Mouse (Mus musculus) intestine, embryonic 16.5 days (tissue): Measurements from ENCODE around the gene Ccl22. TPM values are rescaled to one million over a fixed set of nuclear protein-coding genes. Genes with fewer than 3 reads are reported as not detected.
A peak's percentile ranks its signal among the peaks of the same experiment; 100 is the strongest.

Experiments used
- ATAC-seq: fragments of 200-750 bp; cut with Nextera tagmentation; 2 replicates; pipeline ENCODE4 v1.8.0; 2017; ENCODE audit warnings: moderate TSS enrichment, moderate library complexity
- H3K27ac ChIP-seq: fragments of 300-500 bp; sonication (generic); 2 replicates; pipeline ENCODE4 v1.5.1; 2014; ENCODE audit warnings: mild to moderate bottlenecking, low read length
- H3K27me3 ChIP-seq: fragments of 300-500 bp; sonication (generic); replicated peaks from 2 replicates; pipeline ENCODE4 v1.6.1; 2014; ENCODE audit warnings: low read length, control low read depth, mixed read lengths; ENCODE audit not compliant: control insufficient read depth, insufficient read depth
- H3K36me3 ChIP-seq: fragments of 300-500 bp; sonication (generic); 2 replicates; pipeline ENCODE4 v1.6.1; 2014; ENCODE audit warnings: low read length, control low read depth; ENCODE audit not compliant: control insufficient read depth, insufficient read depth
- H3K4me1 ChIP-seq: fragments of 300-500 bp; sonication (generic); 2 replicates; pipeline ENCODE4 v1.6.1; 2014; ENCODE audit warnings: low read length, control low read depth, mixed read lengths; ENCODE audit not compliant: control insufficient read depth, insufficient read depth
- H3K4me2 ChIP-seq: fragments of 300-500 bp; sonication (generic); 2 replicates; pipeline ENCODE4 v1.6.1; 2014; ENCODE audit warnings: low read depth, low read length, control low read depth
- H3K4me3 ChIP-seq: fragments of 300-500 bp; sonication (generic); 2 replicates; pipeline ENCODE4 v1.5.1; 2014; ENCODE audit warnings: mild to moderate bottlenecking, low read length
- H3K9ac ChIP-seq: fragments of 300-500 bp; sonication (generic); 2 replicates; pipeline ENCODE4 v1.6.1; 2014; ENCODE audit warnings: low read depth, low read length
- H3K9me3 ChIP-seq: fragments of 300-500 bp; sonication (generic); 2 replicates; pipeline ENCODE4 v1.6.1; 2016; ENCODE audit warnings: low read length, control low read depth; ENCODE audit not compliant: control insufficient read depth
- WGBS: fragments of 180-500 bp; shearing (Covaris S2); extraction: QIAGEN DNeasy Blood & Tissue Kit; methylation state at CpG from one replicate; pipeline ENCODE4 v1.1.7; 2014; 5-methylcytosine and 5-hydroxymethylcytosine counted together
- polyA plus RNA-seq: library from polyadenylated mRNA; unstranded; fragments of >200 nt; fragmentation: Nextera tagmentation; extraction: Ambion mirVana; gene quantifications from 2 replicates; pipeline ENCODE4 v1.2.1, GENCODE M21; 2015

The Ccl22 gene
- polyA plus RNA-seq, 1 experiment from 2014 or later = 0.10 TPM

DNA sequence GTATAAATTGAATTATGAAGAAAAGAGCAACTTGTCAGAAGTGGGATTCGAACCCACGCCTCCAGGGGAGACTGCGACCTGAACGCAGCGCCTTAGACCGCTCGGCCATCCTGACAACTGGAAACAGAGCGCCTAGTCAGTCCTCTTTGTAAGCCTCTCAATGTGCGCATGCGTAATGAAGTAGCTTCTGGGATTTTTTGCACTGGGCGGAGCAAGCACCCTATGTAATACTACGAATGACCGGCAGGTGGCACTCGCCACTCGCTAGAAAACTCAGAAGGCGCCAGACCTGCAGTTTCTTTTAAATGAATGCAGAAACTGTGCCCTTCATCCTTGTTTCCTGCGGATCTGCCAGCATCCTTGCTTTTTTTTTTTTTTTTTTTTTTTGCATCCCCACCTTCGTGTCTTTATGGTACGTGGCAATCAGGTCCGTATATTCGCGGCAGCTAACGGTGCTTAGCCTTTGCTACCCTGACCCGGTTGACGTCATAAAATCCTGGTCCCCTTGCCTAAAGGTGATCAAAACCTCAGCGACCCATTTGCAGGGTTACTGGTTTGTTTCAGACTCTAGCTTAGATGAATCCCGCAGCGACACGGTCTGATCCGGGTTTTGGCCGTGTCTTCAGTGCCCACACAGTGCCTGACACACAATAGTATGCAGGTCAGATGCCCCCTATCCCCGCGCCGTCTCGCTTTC lies 41.3 kb upstream of the Ccl22 start:
- Histone ChIP-seq H3K27ac (no peak overlapping the region), H3K27me3 (no peaks in the 10 kb centered on the region), H3K4me3 (peak overlapping the region; percentile 44), H3K9ac (peak overlapping the region; percentile 52), H3K9me3 (no peaks in the 10 kb centered on the region), H3K36me3 (no peaks in the 10 kb centered on the region), H3K4me1 (0 out of 2 replicates have a peak, but pooled peaks cover 5% of the 10 kb centered on the region), H3K4me2 (peak overlapping the region; percentile 72)
- peak; percentile 90 for ATAC-seq
- WGBS = under 1% methylated on average over 35 of the region's 35 CpGs

DNA sequence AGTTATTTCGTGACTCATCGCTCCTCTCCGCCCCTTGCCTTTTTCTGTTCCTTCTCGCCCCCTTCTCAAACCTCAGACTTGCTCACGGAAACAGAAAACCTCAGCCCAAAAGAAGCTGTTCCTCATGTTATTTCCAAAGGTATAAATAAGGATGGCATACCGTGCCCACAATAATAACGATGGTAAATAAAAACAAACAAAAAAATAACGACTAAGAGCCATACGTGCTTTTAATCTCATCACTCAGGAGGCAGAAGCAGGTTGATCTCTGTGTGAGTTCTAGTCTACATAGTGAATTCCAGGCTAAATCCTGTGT lies 40.8 kb upstream of the Ccl22 start:
- no peak for ATAC-seq
- Histone ChIP-seq H3K9me3 (no peaks in the 10 kb centered on the region), H3K4me1 (0 out of 2 replicates have a peak, but pooled peaks cover 5% of the 10 kb centered on the region), H3K27me3 (no peaks in the 10 kb centered on the region), H3K36me3 (no peaks in the 10 kb centered on the region), H3K27ac (no peak overlapping the region), H3K4me2 (peak overlapping the region; percentile 72), H3K9ac (peak overlapping the region; percentile 52), H3K4me3 (peak overlapping the region; percentile 44)
- 16% methylated on average over 9 of the region's 9 CpGs for WGBS

DNA sequence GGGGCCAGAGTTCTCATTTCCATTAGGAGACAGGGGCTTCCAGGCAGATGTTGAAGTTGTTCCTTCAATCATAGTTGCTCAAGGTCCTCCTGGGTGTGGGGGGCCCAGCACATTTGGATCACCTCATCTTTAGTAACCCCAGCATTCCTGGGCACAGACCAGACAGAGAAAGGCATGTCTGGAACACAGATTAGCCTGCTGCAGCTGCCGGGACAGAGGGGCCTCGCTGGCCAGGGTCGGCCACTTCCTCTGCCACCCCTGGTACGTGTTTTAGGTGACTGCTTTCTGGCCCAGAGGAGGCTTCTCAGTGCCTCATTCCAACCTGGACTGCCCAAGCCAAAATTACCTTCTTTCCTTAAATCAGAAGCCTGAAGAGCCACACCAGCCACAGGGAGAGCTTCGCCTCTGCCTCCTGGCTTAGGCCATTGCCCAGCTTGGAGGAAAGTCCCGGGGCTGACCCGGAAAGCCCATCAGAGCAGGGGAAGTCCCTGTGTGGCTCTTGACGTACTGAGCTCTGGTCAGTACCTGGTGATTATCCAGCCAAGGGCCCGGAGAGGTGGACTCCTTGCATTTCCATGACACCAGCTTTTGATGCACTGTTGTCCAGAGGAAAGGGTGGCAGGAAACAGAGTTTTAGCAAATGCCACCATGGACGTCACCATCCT lies 39.7 kb upstream of the Ccl22 start:
- Histone ChIP-seq H3K4me3 (no peak overlapping the region), H3K9ac (no peak overlapping the region; the same call in 1 of the 2 replicates), H3K27me3 (no peaks in the 10 kb centered on the region), H3K27ac (no peak overlapping the region), H3K9me3 (no peaks in the 10 kb centered on the region), H3K36me3 (no peaks in the 10 kb centered on the region), H3K4me1 (0 out of 2 replicates have a peak, but pooled peaks cover 5% of the 10 kb centered on the region), H3K4me2 (no peak overlapping the region)
- ATAC-seq = no peak
- 82% methylated on average over 10 of the region's 10 CpGs for WGBS

DNA sequence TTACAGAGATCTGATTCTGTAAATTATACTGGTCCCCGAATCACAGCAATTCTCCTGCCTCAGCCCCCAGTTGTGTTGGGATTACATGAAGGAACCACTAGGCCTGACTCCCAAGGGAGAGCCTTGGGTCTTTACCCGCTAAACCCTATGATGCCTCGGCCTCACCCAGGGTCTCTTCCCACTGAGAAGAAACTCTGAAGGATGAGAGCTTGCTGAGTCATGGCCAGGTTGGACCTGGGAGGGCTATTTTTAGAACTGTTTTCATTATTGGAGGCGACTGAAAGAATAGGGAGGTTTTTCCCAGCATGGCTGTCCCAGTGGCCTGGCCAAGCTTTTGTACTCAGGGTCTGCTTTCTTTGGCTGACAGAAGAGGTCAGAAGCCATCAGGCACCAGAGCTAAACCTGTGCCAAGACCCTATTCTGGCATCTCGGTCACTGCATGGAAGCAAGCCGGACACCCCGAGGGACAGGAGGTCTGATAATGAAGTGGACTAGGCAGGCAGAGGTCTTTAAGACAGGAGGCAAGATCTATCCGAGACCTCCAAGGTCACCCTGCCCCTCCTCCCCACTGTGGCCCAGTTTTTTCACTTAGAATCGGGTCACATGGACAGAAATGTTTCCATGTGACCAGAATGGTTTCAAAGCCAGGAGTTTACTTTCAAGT lies 38.5 kb upstream of the Ccl22 start:
- Histone ChIP-seq H3K4me3 (no peak overlapping the region), H3K36me3 (no peaks in the 10 kb centered on the region), H3K27me3 (no peaks in the 10 kb centered on the region), H3K4me2 (no peak overlapping the region), H3K9ac (no peak overlapping the region), H3K9me3 (no peaks in the 10 kb centered on the region), H3K27ac (no peak overlapping the region), H3K4me1 (0 out of 2 replicates have a peak, but pooled peaks cover 5% of the 10 kb centered on the region)
- 77% methylated on average over 9 of the region's 9 CpGs for WGBS
- ATAC-seq = no peak

DNA sequence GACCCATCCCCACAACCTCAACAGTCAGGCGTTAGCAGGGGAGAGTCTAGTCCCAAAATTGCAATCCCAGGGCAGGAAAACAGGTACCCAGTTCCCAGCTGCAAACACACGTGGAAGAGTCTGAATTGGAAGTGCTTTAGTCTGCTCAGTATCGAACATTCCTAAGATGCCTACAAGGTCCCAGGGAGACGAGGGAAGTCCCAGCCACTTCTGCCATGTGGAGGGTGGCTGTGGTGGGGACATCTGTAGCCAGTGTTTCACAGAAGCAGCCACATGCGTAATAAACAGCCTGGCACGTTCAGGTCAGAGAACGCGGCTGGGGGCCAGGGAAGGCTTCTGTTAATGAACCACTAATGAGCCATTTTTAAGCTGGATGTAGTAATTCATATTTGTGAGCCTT lies 35.1 kb upstream of the Ccl22 start:
- no peak overlapping the region for H3K27ac ChIP-seq

DNA sequence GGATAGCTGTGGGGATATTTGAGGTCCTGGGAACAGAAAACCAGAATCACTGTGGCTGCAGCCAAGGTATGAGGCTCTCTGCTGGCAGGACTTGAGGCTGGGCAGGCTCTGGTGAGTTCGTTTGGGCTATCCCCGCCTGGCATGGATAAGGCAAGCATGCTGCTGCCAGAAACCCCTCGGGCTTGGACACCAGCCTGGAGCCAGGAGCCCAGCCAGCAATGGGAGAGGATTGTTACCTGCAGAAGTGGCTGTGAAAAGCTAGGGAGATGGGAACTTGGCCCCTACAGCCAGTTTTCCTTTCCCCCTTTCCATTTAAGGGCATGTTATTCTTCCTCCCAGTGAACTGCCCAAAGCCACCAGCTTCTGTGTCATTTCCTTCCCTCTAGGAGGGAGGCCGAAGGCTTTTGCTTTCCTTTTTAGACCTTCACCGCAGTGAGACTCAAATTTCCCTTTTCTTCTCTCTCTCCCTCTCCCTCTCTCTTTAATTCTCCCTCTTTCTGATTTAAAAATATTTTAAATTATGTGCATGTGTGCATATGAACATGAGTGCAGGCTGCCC lies 34.2 kb upstream of the Ccl22 start:
- Histone ChIP-seq H3K4me1 (0 out of 2 replicates have a peak, but pooled peaks cover 5% of the 10 kb centered on the region), H3K4me3 (no peak overlapping the region), H3K4me2 (no peak overlapping the region), H3K36me3 (no peaks in the 10 kb centered on the region), H3K27ac (peak overlapping the region; percentile 57; the same call in 1 of the 2 replicates), H3K9me3 (no peaks in the 10 kb centered on the region), H3K9ac (0 out of 2 replicates have a peak overlapping the region, but pooled peaks have one; percentile 21), H3K27me3 (no peaks in the 10 kb centered on the region)
- no peak for ATAC-seq
- 52% methylated on average over 5 of the region's 5 CpGs for WGBS

More for the DNA sequence above, 35.1 kb upstream of the Ccl22 start:
- Histone ChIP-seq H3K27me3 (no peaks in the 10 kb centered on the region), H3K4me3 (no peak overlapping the region), H3K4me1 (0 out of 2 replicates have a peak, but pooled peaks cover 5% of the 10 kb centered on the region), H3K36me3 (no peaks in the 10 kb centered on the region), H3K4me2 (no peak overlapping the region), H3K9me3 (no peaks in the 10 kb centered on the region), H3K9ac (no peak overlapping the region)
- ATAC-seq = no peak
- 62% methylated on average over 8 of the region's 8 CpGs for WGBS

DNA sequence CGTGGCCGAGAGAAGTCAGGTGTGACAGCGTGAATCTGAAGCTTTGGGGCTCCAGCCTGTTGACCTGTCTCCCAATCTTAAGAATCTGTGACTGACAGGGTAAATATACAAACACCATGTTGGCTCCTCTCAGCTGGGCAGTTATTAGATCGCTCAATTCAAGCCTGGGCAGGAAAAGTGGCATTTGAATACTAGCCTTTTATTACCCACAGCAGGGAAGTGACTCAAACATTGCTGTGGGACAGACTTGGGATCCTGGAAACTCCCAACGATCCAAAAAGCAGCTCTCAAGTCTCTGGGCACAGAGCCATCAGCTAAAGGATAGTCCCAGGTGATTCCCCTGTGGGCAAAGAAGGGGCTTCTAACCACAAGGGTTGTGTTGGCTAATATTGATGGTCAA lies 30.8 kb upstream of the Ccl22 start:
- WGBS = 54% methylated on average over 5 of the region's 5 CpGs
- no peak overlapping the region for H3K9ac ChIP-seq

DNA sequence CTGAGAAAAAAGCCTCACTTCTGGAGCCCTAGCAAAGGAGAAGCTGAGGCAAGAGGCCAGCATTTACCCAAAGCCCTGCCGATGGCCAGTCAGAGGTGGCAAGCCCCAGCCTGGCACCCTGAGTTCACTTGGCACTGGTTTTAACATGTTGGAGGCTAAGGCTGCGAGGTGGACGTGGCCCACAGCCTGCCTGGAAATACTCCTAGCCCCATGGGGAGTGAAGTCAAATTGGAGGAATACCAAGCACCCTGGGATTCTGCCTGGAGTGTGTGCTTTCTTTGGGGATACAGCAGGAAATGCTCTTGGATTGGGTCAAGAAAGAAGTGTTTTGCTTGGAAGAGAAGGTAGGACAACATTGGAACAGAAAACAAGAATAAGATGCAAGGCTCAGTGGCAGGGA lies 29.5 kb upstream of the Ccl22 start:
- ATAC-seq = no peak
- Histone ChIP-seq H3K9me3 (no peaks in the 10 kb centered on the region), H3K9ac (no peak overlapping the region), H3K36me3 (no peaks in the 10 kb centered on the region), H3K4me3 (no peak overlapping the region), H3K4me2 (no peak overlapping the region), H3K27ac (no peak overlapping the region), H3K27me3 (no peaks in the 10 kb centered on the region), H3K4me1 (no peaks in the 10 kb centered on the region)
- WGBS = 83% methylated on average over 3 of the region's 3 CpGs

More for the DNA sequence above, 30.8 kb upstream of the Ccl22 start:
- no peaks in the 10 kb centered on the region for H3K36me3 ChIP-seq
- no peak overlapping the region for H3K27ac ChIP-seq
- no peaks in the 10 kb centered on the region for H3K9me3 ChIP-seq
- ATAC-seq = no peak
- H3K4me1 ChIP-seq = no peaks in the 10 kb centered on the region
- no peak overlapping the region for H3K4me2 ChIP-seq
- H3K27me3 ChIP-seq = no peaks in the 10 kb centered on the region
- H3K4me3 ChIP-seq = no peak overlapping the region

DNA sequence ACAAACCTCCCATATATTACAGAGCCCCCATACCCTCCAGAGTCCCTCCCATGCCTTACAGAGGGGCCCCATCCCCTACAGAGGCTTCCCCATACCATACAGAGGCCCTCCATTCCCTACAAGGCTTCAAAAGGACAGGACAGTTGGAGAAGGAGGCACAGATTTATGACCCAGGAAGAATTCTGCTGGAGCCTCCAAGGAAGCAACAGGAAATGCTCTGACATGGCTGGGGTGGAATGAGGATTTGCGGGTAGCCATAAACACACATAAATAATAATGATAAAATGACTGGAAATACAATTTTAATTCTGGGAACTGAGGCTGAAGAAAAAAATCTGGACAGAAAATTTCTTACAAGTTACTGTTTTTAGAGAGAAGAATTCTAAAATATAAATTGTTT lies 28.5 kb upstream of the Ccl22 start:
- H3K27ac ChIP-seq = no peak overlapping the region
- ATAC-seq = no peak
- WGBS = 60% methylated on average over 1 of the region's 1 CpGs

More for the DNA sequence above, 28.5 kb upstream of the Ccl22 start:
- Histone ChIP-seq H3K9ac (no peak overlapping the region), H3K27me3 (no peaks in the 10 kb centered on the region), H3K9me3 (no peaks in the 10 kb centered on the region), H3K36me3 (no peaks in the 10 kb centered on the region), H3K4me2 (no peak overlapping the region), H3K4me1 (no peaks in the 10 kb centered on the region), H3K4me3 (no peak overlapping the region)
